Mouse (Mus musculus) limb, embryonic 14.5 days (tissue): ENCODE results near the gene Hoxb3. TPM values are rescaled to one million over a fixed set of nuclear protein-coding genes. Genes with fewer than 3 reads are reported as not detected.
A peak's percentile ranks its signal among the peaks of the same experiment; 100 is the strongest.

Experiments
- ATAC-seq: fragments of 200-750 bp; cut with Nextera tagmentation; 2 replicates; pipeline ENCODE4 v1.8.0; 2017; ENCODE audit warnings: low read depth, moderate number of reproducible peaks, moderate TSS enrichment; ENCODE audit not compliant: low FRiP score
- DNase-seq: peaks from one replicate; pipeline ENCODE4 v3.0.0-alpha.2; 2015; ENCODE audit warnings: low spot score
- H3K27ac ChIP-seq: fragments of 300-500 bp; sonication (generic); replicated peaks from 2 replicates; pipeline ENCODE4 v1.5.1; 2014; ENCODE audit warnings: low read depth, mild to moderate bottlenecking, low read length, moderate library complexity, mixed read lengths
- H3K27me3 ChIP-seq: fragments of 300-500 bp; sonication (generic); 2 replicates; pipeline ENCODE4 v1.6.1; 2014; ENCODE audit warnings: low read length, mixed read lengths; ENCODE audit not compliant: control insufficient read depth, insufficient read depth
- H3K36me3 ChIP-seq: fragments of 300-500 bp; sonication (generic); 2 replicates; pipeline ENCODE4 v1.6.1; 2014; ENCODE audit warnings: mild to moderate bottlenecking, low read length, moderate library complexity, mixed read lengths; ENCODE audit not compliant: control insufficient read depth, insufficient read depth
- H3K4me1 ChIP-seq: fragments of 300-500 bp; sonication (generic); 2 replicates; pipeline ENCODE4 v1.6.1; 2014; ENCODE audit warnings: antibody characterized with exemption, low read length, mixed read lengths; ENCODE audit not compliant: control insufficient read depth, insufficient read depth
- H3K4me2 ChIP-seq: fragments of 300-500 bp; sonication (generic); replicated peaks from 2 replicates; pipeline ENCODE4 v1.6.1; 2014; ENCODE audit warnings: low read depth, mild to moderate bottlenecking, low read length, moderate library complexity; ENCODE audit not compliant: severe bottlenecking
- H3K4me3 ChIP-seq: fragments of 300-500 bp; sonication (generic); replicated peaks from 2 replicates; pipeline ENCODE4 v1.5.1; 2014; ENCODE audit warnings: low read length
- H3K9ac ChIP-seq: fragments of 300-500 bp; sonication (generic); 2 replicates; pipeline ENCODE4 v1.6.1; 2014; ENCODE audit warnings: mild to moderate bottlenecking, low read depth, low read length, moderate library complexity; ENCODE audit not compliant: severe bottlenecking
- H3K9me3 ChIP-seq: fragments of 300-500 bp; sonication (generic); 2 replicates; pipeline ENCODE4 v1.6.1; 2016; ENCODE audit warnings: low read length; ENCODE audit not compliant: control insufficient read depth
- POLR2A ChIP-seq: fragments of 200-500 bp; IDR thresholded peaks from 2 replicates; pipeline ENCODE4 v1.8.0; 2012; ENCODE audit warnings: inconsistent platforms, mild to moderate bottlenecking, moderate library complexity, borderline replicate concordance; ENCODE audit not compliant: insufficient read depth, insufficient read length; ENCODE audit errors: extremely low read depth
- WGBS: fragments of 180-500 bp; shearing (Covaris S2); extraction: QIAGEN DNeasy Blood & Tissue Kit; methylation state at CpG from one replicate; pipeline ENCODE4 v1.1.7; 2014; 5-methylcytosine and 5-hydroxymethylcytosine counted together
- polyA plus RNA-seq, 2 experiments: library from polyadenylated mRNA; depleted of rRNA in 1 of 2; stranded (reverse) in 1 of 2; unstranded in 1 of 2; fragments of >200 nt; fragmentation: Nextera tagmentation in 1 of 2; extraction: Ambion mirVana in 1 of 2; gene quantifications; 2 replicates each; pipeline versions ENCODE4 v1.2.1 to v1.2.3; 2012 to 2014

Gene Hoxb3
- polyA plus RNA-seq, 2 experiments, result 0.69 to 4.9 TPM

DNA sequence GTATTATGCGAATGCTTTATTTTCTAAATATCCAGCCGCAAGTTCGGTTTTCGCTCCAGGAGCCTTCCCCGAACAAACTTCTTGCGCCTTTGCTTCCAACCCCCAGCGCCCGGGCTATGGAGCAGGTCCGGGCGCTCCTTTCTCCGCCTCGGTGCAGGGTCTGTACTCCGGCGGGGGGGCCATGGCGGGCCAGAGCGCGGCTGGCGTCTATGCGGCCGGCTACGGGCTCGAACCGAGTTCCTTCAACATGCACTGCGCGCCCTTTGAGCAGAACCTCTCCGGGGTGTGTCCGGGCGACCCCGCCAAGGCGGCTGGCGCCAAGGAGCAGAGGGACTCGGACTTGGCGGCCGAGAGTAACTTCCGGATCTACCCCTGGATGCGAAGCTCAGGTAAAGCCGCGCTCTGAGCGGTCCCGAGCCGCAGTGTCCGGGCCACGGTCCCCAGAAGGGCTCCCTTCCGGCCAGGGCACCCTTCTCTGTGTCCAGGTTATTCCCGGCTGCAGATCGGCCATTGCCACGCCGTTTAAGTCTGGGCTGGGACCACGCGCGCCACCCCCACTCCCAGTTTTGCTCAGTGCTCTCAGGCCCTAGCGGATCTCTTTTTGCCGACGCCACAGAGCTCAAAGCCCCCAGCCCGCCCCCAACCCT lies 36.3 kb upstream of the Hoxb3 start:
- H3K9me3 ChIP-seq, result no peaks in the 10 kb centered on the region
- 1% methylated on average over 55 of the region's 55 CpGs for WGBS
- DNase-seq, result no peak
- peaks cover 98% of the 10 kb centered on the region for H3K27me3 ChIP-seq
- no peak overlapping the region for H3K27ac ChIP-seq
- no peaks in the 10 kb centered on the region for H3K36me3 ChIP-seq
- H3K4me2 ChIP-seq, result peak overlapping the region; percentile 43
- H3K4me3 ChIP-seq, result peak overlapping the region; percentile 28
- ATAC-seq, result no peak
- H3K9ac ChIP-seq, result 0 out of 2 replicates have a peak overlapping the region, but pooled peaks have one; percentile 26
- no peak for TF ChIP-seq POLR2A
- H3K4me1 ChIP-seq, result peaks cover 4% of the 10 kb centered on the region; the same call in 1 of the 2 replicates

DNA sequence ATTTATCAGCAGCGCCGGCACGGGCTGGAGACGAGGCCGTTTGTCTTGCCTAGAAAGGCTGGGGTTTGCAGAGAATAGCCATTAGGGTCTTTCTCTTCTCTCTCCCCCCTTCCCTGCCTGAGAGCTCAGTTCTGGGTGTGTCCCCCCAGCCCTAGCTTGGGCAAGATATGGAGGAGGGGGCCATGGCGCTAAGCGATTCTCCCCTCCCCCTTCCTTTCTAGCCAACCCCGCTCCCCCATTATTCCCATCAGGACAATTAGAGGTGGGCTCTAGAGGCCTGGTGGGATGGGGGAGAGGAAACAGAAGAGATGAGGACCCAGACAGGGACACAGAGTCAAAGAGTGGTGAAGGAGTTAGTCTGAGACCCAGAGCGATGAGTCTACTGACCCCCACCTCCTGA lies 35.7 kb upstream of the Hoxb3 start:
- TF ChIP-seq POLR2A, result no peak
- no peak for ATAC-seq
- DNase-seq, result no peak
- Histone ChIP-seq H3K36me3 (no peaks in the 10 kb centered on the region), H3K4me3 (peak overlapping the region; percentile 28), H3K4me1 (peaks cover 4% of the 10 kb centered on the region; the same call in 1 of the 2 replicates), H3K27ac (no peak overlapping the region), H3K27me3 (peaks cover 98% of the 10 kb centered on the region), H3K4me2 (peak overlapping the region; percentile 43), H3K9ac (no peak overlapping the region), H3K9me3 (no peaks in the 10 kb centered on the region)
- 1% methylated on average over 9 of the region's 9 CpGs for WGBS

GRCm38 (mm10) chr11:96288455-96289221 lies 34.5 kb upstream of the Hoxb3 start:
- Histone ChIP-seq H3K9ac (no peak overlapping the region), H3K9me3 (no peaks in the 10 kb centered on the region), H3K27me3 (peaks cover 98% of the 10 kb centered on the region), H3K36me3 (no peaks in the 10 kb centered on the region), H3K27ac (no peak overlapping the region), H3K4me1 (peaks cover 4% of the 10 kb centered on the region; the same call in 1 of the 2 replicates), H3K4me2 (no peak overlapping the region), H3K4me3 (no peak overlapping the region)
- DNase-seq (no peak), ATAC-seq (no peak)
- 32% methylated on average over 1 of the region's 1 CpGs for WGBS
- TF ChIP-seq POLR2A, result no peak

- 28% methylated on average over 21 of the region's 21 CpGs for WGBS
- no peak for DNase-seq
- H3K4me1 ChIP-seq, result peaks cover 2% of the 10 kb centered on the region; the same call in 1 of the 2 replicates
These were observed 33.8 kb upstream of the Hoxb3 start for GRCm38 (mm10) chr11:96289293-96289692.

DNA sequence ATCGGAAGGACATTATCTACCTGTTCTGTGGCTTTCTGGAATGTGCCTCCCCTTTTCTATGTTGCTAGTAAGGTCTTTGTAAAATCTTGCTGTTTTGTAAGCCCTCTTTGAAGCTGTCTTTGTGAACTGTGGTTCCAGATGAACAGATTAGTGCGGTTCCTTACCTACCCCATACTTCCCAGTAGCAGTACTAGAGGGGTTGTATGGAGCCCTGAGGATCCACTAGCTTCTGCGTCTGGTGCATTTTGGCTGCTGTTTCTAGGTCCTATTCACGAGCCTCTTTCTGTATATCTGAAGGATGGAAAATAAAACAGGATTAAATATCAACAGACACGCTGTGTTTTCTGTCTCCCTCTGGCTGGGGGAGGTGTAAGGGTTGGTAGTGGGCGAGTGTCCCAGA lies 33.3 kb upstream of the Hoxb3 start:
- Histone ChIP-seq H3K4me3 (no peak overlapping the region), H3K36me3 (no peaks in the 10 kb centered on the region), H3K27me3 (peaks cover 98% of the 10 kb centered on the region), H3K4me1 (no peaks in the 10 kb centered on the region; the same call in 1 of the 2 replicates), H3K9ac (no peak overlapping the region), H3K9me3 (no peaks in the 10 kb centered on the region), H3K27ac (no peak overlapping the region), H3K4me2 (no peak overlapping the region)
- 42% methylated on average over 6 of the region's 6 CpGs for WGBS
- ATAC-seq (no peak), DNase-seq (no peak)
- no peak for TF ChIP-seq POLR2A

More at GRCm38 (mm10) chr11:96289293-96289692, 33.8 kb upstream of the Hoxb3 start:
- Histone ChIP-seq H3K27me3 (peaks cover 98% of the 10 kb centered on the region), H3K9me3 (no peaks in the 10 kb centered on the region), H3K36me3 (no peaks in the 10 kb centered on the region), H3K9ac (no peak overlapping the region), H3K4me2 (no peak overlapping the region), H3K4me3 (no peak overlapping the region), H3K27ac (no peak overlapping the region)
- ATAC-seq, result no peak
- TF ChIP-seq POLR2A, result no peak
